Mouse (Mus musculus) limb, embryonic 11.5 days (tissue): ENCODE data around the gene Noxo1. TPM values are rescaled to one million over a fixed set of nuclear protein-coding genes. Genes with fewer than 3 reads are reported as not detected.

ENCODE experiments used
- ATAC-seq: fragments of 200-750 bp; cut with Nextera tagmentation; 2 replicates; pipeline ENCODE4 v1.8.0; 2017; ENCODE audit warnings: low read depth; ENCODE audit not compliant: insufficient number of reproducible peaks, low FRiP score, low TSS enrichment
- DNase-seq: peaks from one replicate; pipeline ENCODE4 v3.0.0-alpha.2; 2015; ENCODE audit warnings: low spot score
- H3K27ac ChIP-seq: fragments of 300-500 bp; sonication (generic); replicated peaks from 2 replicates; pipeline ENCODE4 v1.5.1; 2014; ENCODE audit warnings: low read depth, mild to moderate bottlenecking, low read length
- H3K27me3 ChIP-seq: fragments of 300-500 bp; sonication (generic); 2 replicates; pipeline ENCODE4 v1.6.1; 2014; ENCODE audit warnings: mild to moderate bottlenecking, low read length, mixed read lengths; ENCODE audit not compliant: control insufficient read depth, insufficient read depth
- H3K36me3 ChIP-seq: fragments of 300-500 bp; sonication (generic); 2 replicates; pipeline ENCODE4 v1.6.1; 2014; ENCODE audit warnings: mild to moderate bottlenecking, low read length, moderate library complexity, mixed read lengths; ENCODE audit not compliant: control insufficient read depth, insufficient read depth
- H3K4me1 ChIP-seq: fragments of 300-500 bp; sonication (generic); 2 replicates; pipeline ENCODE4 v1.6.1; 2014; ENCODE audit warnings: low read length, mixed read lengths; ENCODE audit not compliant: control insufficient read depth, insufficient read depth
- H3K4me2 ChIP-seq: fragments of 300-500 bp; sonication (generic); 2 replicates; pipeline ENCODE4 v1.6.1; 2014; ENCODE audit warnings: low read depth, mild to moderate bottlenecking, moderate library complexity; ENCODE audit not compliant: severe bottlenecking
- H3K4me3 ChIP-seq: fragments of 300-500 bp; sonication (generic); 2 replicates; pipeline ENCODE4 v1.5.1; 2014; ENCODE audit warnings: low read depth, low read length
- H3K9ac ChIP-seq: fragments of 300-500 bp; sonication (generic); 2 replicates; pipeline ENCODE4 v1.6.1; 2014; ENCODE audit warnings: mild to moderate bottlenecking, low read length
- H3K9me3 ChIP-seq: fragments of 300-500 bp; sonication (generic); 2 replicates; pipeline ENCODE4 v1.6.1; 2016; ENCODE audit warnings: low read length; ENCODE audit not compliant: control insufficient read depth
- WGBS: fragments of 180-500 bp; shearing (Covaris S2); extraction: QIAGEN DNeasy Blood & Tissue Kit; methylation state at CpG from one replicate; pipeline ENCODE4 v1.1.7; 2014; 5-methylcytosine and 5-hydroxymethylcytosine counted together
- polyA plus RNA-seq: library from polyadenylated mRNA; unstranded; fragments of >200 nt; fragmentation: Nextera tagmentation; extraction: Ambion mirVana; gene quantifications from 2 replicates; pipeline ENCODE4 v1.2.1, GENCODE M21; 2014

Noxo1 gene
- polyA plus RNA-seq, 1 experiment from 2014 or later = 1.5 TPM

GRCm38 (mm10) chr17:24671346-24671745, 24.7 kb upstream of the Noxo1 start:
- Histone ChIP-seq H3K4me2 (peak overlapping the region; percentile 56; the same call in 1 of the 2 replicates), H3K27ac (no peak overlapping the region), H3K9me3 (no peaks in the 10 kb centered on the region), H3K9ac (no peak overlapping the region), H3K27me3 (no peaks in the 10 kb centered on the region), H3K4me3 (no peak overlapping the region), H3K4me1 (peaks cover 23% of the 10 kb centered on the region), H3K36me3 (no peaks in the 10 kb centered on the region)
- no peak for ATAC-seq
- no peak for DNase-seq
- 72% methylated on average over 5 of the region's 5 CpGs for WGBS

GRCm38 (mm10) chr17:24672141-24672540, 23.9 kb upstream of the Noxo1 start:
- Histone ChIP-seq H3K9ac (peak overlapping the region; percentile 9; the same call in 1 of the 2 replicates), H3K27ac (no peak overlapping the region), H3K36me3 (no peaks in the 10 kb centered on the region), H3K4me1 (peaks cover 23% of the 10 kb centered on the region), H3K9me3 (no peaks in the 10 kb centered on the region), H3K27me3 (no peaks in the 10 kb centered on the region), H3K4me3 (no peak overlapping the region), H3K4me2 (peak overlapping the region; percentile 22; the same call in 1 of the 2 replicates)
- WGBS = 30% methylated on average over 5 of the region's 5 CpGs
- ATAC-seq (no peak), DNase-seq (no peak)

- no peak for ATAC-seq
- Histone ChIP-seq H3K9ac (no peak overlapping the region), H3K4me3 (no peak overlapping the region), H3K9me3 (no peaks in the 10 kb centered on the region), H3K4me1 (peaks cover 23% of the 10 kb centered on the region), H3K4me2 (no peak overlapping the region), H3K36me3 (peaks cover 17% of the 10 kb centered on the region), H3K27ac (no peak overlapping the region), H3K27me3 (no peaks in the 10 kb centered on the region)
- 85% methylated on average over 7 of the region's 7 CpGs for WGBS
- no peak for DNase-seq
Observed at GRCm38 (mm10) chr17:24674277-24674676, 21.8 kb upstream of the Noxo1 start.

GRCm38 (mm10) chr17:24676187-24676586, 19.8 kb upstream of the Noxo1 start:
- no peak overlapping the region for H3K9ac ChIP-seq
- 61% methylated on average over 2 of the region's 2 CpGs for WGBS

GRCm38 (mm10) chr17:24676877-24677276, 19.2 kb upstream of the Noxo1 start:
- peaks cover 7% of the 10 kb centered on the region for H3K4me1 ChIP-seq
- H3K9me3 ChIP-seq = no peaks in the 10 kb centered on the region
- no peak for ATAC-seq
- no peak overlapping the region for H3K4me3 ChIP-seq
- WGBS = 98% methylated on average over 5 of the region's 5 CpGs
- no peak overlapping the region for H3K9ac ChIP-seq
- no peak overlapping the region for H3K27ac ChIP-seq
- H3K4me2 ChIP-seq = no peak overlapping the region
- H3K27me3 ChIP-seq = no peaks in the 10 kb centered on the region
- peaks cover 35% of the 10 kb centered on the region for H3K36me3 ChIP-seq
- DNase-seq = no peak

More at GRCm38 (mm10) chr17:24676187-24676586, 19.8 kb upstream of the Noxo1 start:
- Histone ChIP-seq H3K9me3 (no peaks in the 10 kb centered on the region), H3K4me1 (peaks cover 14% of the 10 kb centered on the region), H3K4me3 (no peak overlapping the region), H3K4me2 (no peak overlapping the region), H3K27ac (no peak overlapping the region), H3K27me3 (no peaks in the 10 kb centered on the region), H3K36me3 (peaks cover 31% of the 10 kb centered on the region)
- ATAC-seq (no peak), DNase-seq (peak; percentile 84)

- Histone ChIP-seq H3K4me2 (no peak overlapping the region), H3K4me1 (peaks cover under 1% of the 10 kb centered on the region; the same call in 1 of the 2 replicates), H3K4me3 (no peak overlapping the region), H3K36me3 (peaks cover 37% of the 10 kb centered on the region), H3K27me3 (no peaks in the 10 kb centered on the region), H3K27ac (no peak overlapping the region), H3K9me3 (no peaks in the 10 kb centered on the region), H3K9ac (no peak overlapping the region)
- DNase-seq (no peak), ATAC-seq (no peak)
- 90% methylated on average over 24 of the region's 24 CpGs for WGBS
Observed at GRCm38 (mm10) chr17:24677500-24678080, 18.4 kb upstream of the Noxo1 start.

GRCm38 (mm10) chr17:24686514-24686913, 9.5 kb upstream of the Noxo1 start:
- 0 out of 2 replicates have a peak, but pooled peaks cover 5% of the 10 kb centered on the region for H3K4me1 ChIP-seq
- H3K27me3 ChIP-seq = peaks cover 36% of the 10 kb centered on the region
- no peak overlapping the region for H3K9ac ChIP-seq
- ATAC-seq = no peak
- no peak overlapping the region for H3K27ac ChIP-seq
- H3K4me3 ChIP-seq = no peak overlapping the region
- WGBS = 25% methylated on average over 16 of the region's 16 CpGs
- no peaks in the 10 kb centered on the region for H3K9me3 ChIP-seq
- peak; percentile 66 for DNase-seq
- H3K36me3 ChIP-seq = peaks cover 3% of the 10 kb centered on the region; the same call in 1 of the 2 replicates
- H3K4me2 ChIP-seq = peak overlapping the region; percentile 18

- Histone ChIP-seq H3K4me2 (peak overlapping the region; percentile 30), H3K9ac (no peak overlapping the region), H3K9me3 (no peaks in the 10 kb centered on the region), H3K36me3 (peaks cover 2% of the 10 kb centered on the region; the same call in 1 of the 2 replicates), H3K4me1 (0 out of 2 replicates have a peak, but pooled peaks cover 5% of the 10 kb centered on the region), H3K4me3 (peak overlapping the region; percentile 12), H3K27me3 (peaks cover 36% of the 10 kb centered on the region), H3K27ac (no peak overlapping the region)
- ATAC-seq = no peak
- WGBS = under 1% methylated on average over 24 of the region's 25 CpGs
- DNase-seq = peak; percentile 59
Observed at GRCm38 (mm10) chr17:24687146-24687595, 8.9 kb upstream of the Noxo1 start.
